Mouse (Mus musculus): ENCODE data around the gene Tac2. TPM values are rescaled to one million over a fixed set of nuclear protein-coding genes. Genes with fewer than 3 reads are reported as not detected.

Gene Tac2
- polyA plus RNA-seq, 1 experiment, result not detected

DNA sequence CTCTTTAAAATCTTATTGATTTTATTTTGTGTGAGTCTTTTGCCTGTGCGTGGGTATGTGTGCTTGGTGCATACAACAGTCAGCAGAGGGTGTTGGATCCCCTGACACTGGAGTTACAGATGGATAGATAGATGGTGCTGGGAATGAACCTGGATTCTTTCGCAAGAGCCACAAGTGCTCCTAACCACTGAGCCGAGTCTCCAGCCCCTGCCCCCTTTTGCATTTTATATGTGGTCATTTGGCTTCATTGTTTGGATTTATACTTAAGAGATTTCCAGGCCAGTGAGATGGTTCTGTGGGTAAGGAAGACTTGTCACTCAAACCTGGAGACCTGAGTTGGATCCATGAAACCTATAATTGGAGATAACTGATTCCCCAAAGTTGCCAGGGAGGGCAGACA is 44.4 kb upstream of the Tac2 start:
- WGBS, result 76% methylated on average over 3 of the region's 3 CpGs
- DNase-seq, result no peak

DNA sequence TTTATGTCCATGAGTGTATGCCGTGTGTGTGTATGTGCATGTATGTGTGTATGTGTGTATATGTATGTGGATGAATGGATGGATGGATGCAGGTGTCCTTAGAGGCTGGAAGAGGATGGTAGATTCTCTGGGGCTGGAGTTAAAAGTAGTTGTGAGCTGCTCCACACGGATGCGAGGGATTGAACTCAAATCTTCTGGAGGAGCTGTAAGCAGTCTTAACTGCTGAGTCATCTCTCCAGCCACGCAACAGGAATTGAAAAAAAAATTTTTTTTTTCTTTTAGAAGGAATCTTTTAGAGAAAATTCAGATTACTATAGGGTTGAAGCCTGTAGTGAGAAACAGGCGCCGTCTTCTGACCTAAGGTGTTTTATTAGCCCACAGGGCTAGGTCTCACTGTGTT is 41.4 kb upstream of the Tac2 start:
- no peak for TF ChIP-seq POLR2A (IDR thresholded peaks at IDR 0.05; ENCODE audit: low read depth, low read length)
- no peak for TF ChIP-seq CTCF (conservative IDR thresholded peaks at IDR 0.05; ENCODE audit: insufficient read depth, insufficient read length, low read depth, low read length)
- no peak for DNase-seq
- Histone ChIP-seq H3K27me3 (replicated peaks; ENCODE audit: control insufficient read depth, insufficient read depth, low read length) (no peaks in the 10 kb centered on the region), H3K36me3 (ENCODE audit: control insufficient read depth, insufficient read depth, low read length) (no peaks in the 10 kb centered on the region), H3K4me3 (ENCODE audit: insufficient read depth, low read depth, low read length) (no peak overlapping the region), H3K27ac (ENCODE audit: insufficient read depth, low read depth, low read length) (no peak overlapping the region), H3K4me1 (ENCODE audit: control insufficient read depth, insufficient read depth, low read length) (no peaks in the 10 kb centered on the region)
- 88% methylated on average over 6 of the region's 6 CpGs for WGBS

More for the DNA sequence above, 44.4 kb upstream of the Tac2 start:
- no peaks in the 10 kb centered on the region; the same call in 1 of the 2 replicates for H3K4me1 ChIP-seq (ENCODE audit: control insufficient read depth, insufficient read depth, low read length)
- TF ChIP-seq CTCF (conservative IDR thresholded peaks at IDR 0.05; ENCODE audit: insufficient read depth, insufficient read length, low read depth, low read length) (no peak), POLR2A (IDR thresholded peaks at IDR 0.05; ENCODE audit: low read depth, low read length) (no peak)
- H3K36me3 ChIP-seq (ENCODE audit: control insufficient read depth, insufficient read depth, low read length), result no peaks in the 10 kb centered on the region
- no peaks in the 10 kb centered on the region for H3K27me3 ChIP-seq (replicated peaks; ENCODE audit: control insufficient read depth, insufficient read depth, low read length)
- no peak overlapping the region for H3K27ac ChIP-seq (ENCODE audit: insufficient read depth, low read depth, low read length)
- no peak overlapping the region for H3K4me3 ChIP-seq (ENCODE audit: insufficient read depth, low read depth, low read length)

DNA sequence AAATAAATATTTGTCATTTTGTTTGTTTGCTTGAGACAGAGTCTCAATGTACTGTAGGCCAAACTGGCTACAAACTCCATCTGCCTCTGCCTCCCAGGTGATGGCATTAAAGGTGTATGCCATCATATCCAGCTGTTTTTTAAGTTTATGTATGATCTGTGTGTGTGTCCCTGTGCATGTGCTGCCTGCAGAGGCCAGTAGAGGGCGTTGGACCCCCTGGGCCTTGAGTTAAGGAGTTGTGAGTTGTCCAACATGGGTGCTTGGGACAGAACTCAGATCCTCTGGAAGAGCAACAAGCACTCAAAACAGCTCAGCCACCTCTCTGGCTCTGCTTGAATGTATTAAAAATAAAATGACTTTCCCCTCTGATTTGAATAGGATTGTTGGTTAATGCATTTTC is 33.2 kb upstream of the Tac2 start:
- H3K4me1 ChIP-seq (ENCODE audit: control insufficient read depth, insufficient read depth, low read length), result no peaks in the 10 kb centered on the region
- TF ChIP-seq POLR2A (IDR thresholded peaks at IDR 0.05; ENCODE audit: low read depth, low read length), result no peak
- TF ChIP-seq CTCF (conservative IDR thresholded peaks at IDR 0.05; ENCODE audit: insufficient read depth, insufficient read length, low read depth, low read length), result no peak
- 17% methylated on average over 1 of the region's 1 CpGs for WGBS
- H3K27ac ChIP-seq (ENCODE audit: insufficient read depth, low read depth, low read length), result no peak overlapping the region
- H3K27me3 ChIP-seq (replicated peaks; ENCODE audit: control insufficient read depth, insufficient read depth, low read length), result no peaks in the 10 kb centered on the region
- DNase-seq, result no peak
- H3K36me3 ChIP-seq (ENCODE audit: control insufficient read depth, insufficient read depth, low read length), result no peaks in the 10 kb centered on the region
- H3K4me3 ChIP-seq (ENCODE audit: insufficient read depth, low read depth, low read length), result no peak overlapping the region

DNA sequence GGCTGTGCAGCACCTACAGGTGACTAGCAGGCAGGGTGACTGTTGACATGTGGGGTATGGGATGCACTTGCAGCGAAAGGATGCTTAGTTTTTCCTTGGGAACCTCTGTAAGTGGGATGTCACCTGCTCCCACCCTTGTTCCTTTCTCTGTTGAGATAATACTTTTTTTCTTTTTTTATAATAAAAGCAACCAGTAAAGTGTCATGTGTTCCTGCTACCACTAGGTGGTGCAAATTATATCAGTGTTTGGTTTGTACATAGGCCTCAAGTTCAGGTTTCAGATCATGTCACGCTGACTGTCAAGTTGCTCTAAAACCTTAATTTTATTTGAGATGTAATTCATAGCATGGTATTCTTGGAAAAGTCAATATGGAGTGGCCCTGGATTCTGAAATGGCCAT is 29.6 kb upstream of the Tac2 start:
- TF ChIP-seq CTCF (conservative IDR thresholded peaks at IDR 0.05; ENCODE audit: insufficient read depth, insufficient read length, low read depth, low read length) (0 out of 2 replicates have a peak, but pooled peaks have one; percentile 22), POLR2A (IDR thresholded peaks at IDR 0.05; ENCODE audit: low read depth, low read length) (no peak)
- Histone ChIP-seq H3K4me1 (ENCODE audit: control insufficient read depth, insufficient read depth, low read length) (no peaks in the 10 kb centered on the region), H3K27me3 (replicated peaks; ENCODE audit: control insufficient read depth, insufficient read depth, low read length) (no peaks in the 10 kb centered on the region), H3K36me3 (ENCODE audit: control insufficient read depth, insufficient read depth, low read length) (no peaks in the 10 kb centered on the region), H3K27ac (ENCODE audit: insufficient read depth, low read depth, low read length) (no peak overlapping the region), H3K4me3 (ENCODE audit: insufficient read depth, low read depth, low read length) (no peak overlapping the region)
- WGBS, result 41% methylated on average over 2 of the region's 2 CpGs
- peak; percentile 43 for DNase-seq

DNA sequence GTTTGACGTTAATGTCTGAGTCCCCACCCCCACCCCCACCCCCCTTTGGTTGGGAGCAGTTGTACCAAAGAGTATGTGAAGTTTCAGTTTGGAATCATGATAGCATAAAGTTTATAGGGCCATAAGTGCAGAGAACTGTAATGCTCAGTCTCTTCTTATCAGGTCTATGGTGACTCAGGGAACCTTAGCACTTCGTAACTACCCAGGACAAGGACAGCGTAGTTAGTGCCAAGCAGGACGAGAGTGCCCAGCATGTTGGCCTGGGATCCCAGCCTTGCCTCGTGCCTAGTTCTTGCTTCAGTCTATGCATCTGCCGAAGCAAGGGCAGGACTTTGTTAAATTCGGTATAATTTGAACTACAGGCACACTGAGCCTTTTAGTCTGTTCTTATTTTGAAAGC is 28.5 kb upstream of the Tac2 start:
- Histone ChIP-seq H3K4me1 (ENCODE audit: control insufficient read depth, insufficient read depth, low read length) (no peaks in the 10 kb centered on the region), H3K4me3 (ENCODE audit: insufficient read depth, low read depth, low read length) (no peak overlapping the region), H3K27me3 (replicated peaks; ENCODE audit: control insufficient read depth, insufficient read depth, low read length) (no peaks in the 10 kb centered on the region), H3K36me3 (ENCODE audit: control insufficient read depth, insufficient read depth, low read length) (no peaks in the 10 kb centered on the region), H3K27ac (ENCODE audit: insufficient read depth, low read depth, low read length) (no peak overlapping the region)
- 96% methylated on average over 7 of the region's 7 CpGs for WGBS
- TF ChIP-seq POLR2A (IDR thresholded peaks at IDR 0.05; ENCODE audit: low read depth, low read length), result no peak
- no peak for TF ChIP-seq CTCF (conservative IDR thresholded peaks at IDR 0.05; ENCODE audit: insufficient read depth, insufficient read length, low read depth, low read length)
- DNase-seq, result no peak

DNA sequence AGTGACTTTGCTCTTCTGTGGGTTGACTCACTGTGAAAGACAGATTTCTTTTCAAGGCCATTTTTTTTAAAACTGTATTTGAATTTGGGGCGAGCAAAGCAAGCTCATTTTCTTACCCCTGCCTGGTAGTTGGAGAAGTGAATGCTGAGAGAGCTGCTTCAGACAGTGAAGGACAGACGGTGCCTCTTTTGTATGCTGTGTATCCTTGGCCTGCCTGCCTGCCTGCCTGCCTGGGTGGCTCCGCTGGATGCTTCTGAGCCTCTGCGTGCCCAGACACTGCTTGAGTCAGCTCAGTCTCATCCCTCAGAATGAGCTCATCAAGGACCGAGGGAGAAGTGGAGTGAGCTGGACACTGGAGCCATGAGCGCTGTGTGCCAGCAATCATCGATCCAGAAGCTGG is 25.3 kb upstream of the Tac2 start:
- H3K27ac ChIP-seq (ENCODE audit: insufficient read depth, low read depth, low read length), result no peak overlapping the region
- TF ChIP-seq POLR2A (IDR thresholded peaks at IDR 0.05; ENCODE audit: low read depth, low read length) (no peak), CTCF (conservative IDR thresholded peaks at IDR 0.05; ENCODE audit: insufficient read depth, insufficient read length, low read depth, low read length) (no peak)
- no peaks in the 10 kb centered on the region for H3K4me1 ChIP-seq (ENCODE audit: control insufficient read depth, insufficient read depth, low read length)
- WGBS, result 96% methylated on average over 7 of the region's 7 CpGs
- DNase-seq, result no peak
- H3K4me3 ChIP-seq (ENCODE audit: insufficient read depth, low read depth, low read length), result no peak overlapping the region
- H3K27me3 ChIP-seq (replicated peaks; ENCODE audit: control insufficient read depth, insufficient read depth, low read length), result no peaks in the 10 kb centered on the region
- no peaks in the 10 kb centered on the region for H3K36me3 ChIP-seq (ENCODE audit: control insufficient read depth, insufficient read depth, low read length)

DNA sequence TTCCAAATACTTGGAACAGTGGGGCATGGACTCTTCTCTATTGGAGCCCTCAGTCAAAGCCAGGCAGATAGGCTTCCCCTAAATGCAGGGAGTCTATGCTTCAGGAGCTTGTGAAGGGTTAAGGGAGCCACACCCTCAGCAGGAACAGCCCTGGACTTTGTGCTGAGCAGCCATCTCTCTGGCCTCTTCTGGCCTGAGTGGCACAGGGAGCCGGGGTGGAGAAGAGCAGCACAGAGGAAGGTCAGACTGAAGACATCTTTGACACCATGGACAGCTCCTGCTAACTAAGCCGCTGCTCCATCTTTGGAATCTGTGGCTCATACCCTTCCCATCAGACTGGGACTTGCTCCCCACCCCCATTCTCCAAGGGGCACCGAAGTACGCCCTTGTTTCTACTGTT is 21.0 kb upstream of the Tac2 start:
- H3K4me1 ChIP-seq (ENCODE audit: control insufficient read depth, insufficient read depth, low read length), result no peaks in the 10 kb centered on the region
- WGBS, result 35% methylated on average over 4 of the region's 4 CpGs
- H3K27me3 ChIP-seq (replicated peaks; ENCODE audit: control insufficient read depth, insufficient read depth, low read length), result no peaks in the 10 kb centered on the region
- H3K36me3 ChIP-seq (ENCODE audit: control insufficient read depth, insufficient read depth, low read length), result no peaks in the 10 kb centered on the region
- no peak overlapping the region for H3K4me3 ChIP-seq (ENCODE audit: insufficient read depth, low read depth, low read length)
- DNase-seq, result peak; percentile 12
- TF ChIP-seq CTCF (conservative IDR thresholded peaks at IDR 0.05; ENCODE audit: insufficient read depth, insufficient read length, low read depth, low read length) (no peak), POLR2A (IDR thresholded peaks at IDR 0.05; ENCODE audit: low read depth, low read length) (no peak)
- H3K27ac ChIP-seq (ENCODE audit: insufficient read depth, low read depth, low read length), result no peak overlapping the region

DNA sequence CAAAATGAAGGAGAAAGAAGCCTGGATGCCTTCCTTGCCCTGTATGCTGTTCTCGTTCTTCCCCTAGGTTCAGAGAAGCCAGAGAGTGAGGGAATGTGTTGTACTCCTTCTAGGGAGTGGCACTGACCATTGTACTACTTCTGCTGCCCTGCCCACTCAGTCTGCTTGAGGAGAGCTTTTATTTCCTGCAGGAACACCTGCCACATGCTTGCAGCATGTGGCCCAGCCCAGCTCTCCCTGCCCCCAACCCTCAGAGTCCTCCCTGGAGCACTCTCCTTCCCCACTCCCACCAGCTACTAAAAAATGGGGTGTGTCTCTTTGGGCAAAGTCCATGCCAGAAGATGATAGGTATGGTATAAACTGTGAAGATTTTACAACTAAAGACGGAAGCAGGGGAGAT is 20.0 kb upstream of the Tac2 start:
- no peak overlapping the region for H3K27ac ChIP-seq (ENCODE audit: insufficient read depth, low read depth, low read length)
- WGBS, result 51% methylated on average over 2 of the region's 2 CpGs
- H3K4me3 ChIP-seq (ENCODE audit: insufficient read depth, low read depth, low read length), result no peak overlapping the region
- DNase-seq, result no peak
- no peaks in the 10 kb centered on the region for H3K4me1 ChIP-seq (ENCODE audit: control insufficient read depth, insufficient read depth, low read length)
- no peaks in the 10 kb centered on the region for H3K36me3 ChIP-seq (ENCODE audit: control insufficient read depth, insufficient read depth, low read length)
- no peaks in the 10 kb centered on the region for H3K27me3 ChIP-seq (replicated peaks; ENCODE audit: control insufficient read depth, insufficient read depth, low read length)
- TF ChIP-seq CTCF (conservative IDR thresholded peaks at IDR 0.05; ENCODE audit: insufficient read depth, insufficient read length, low read depth, low read length), result no peak
- no peak for TF ChIP-seq POLR2A (IDR thresholded peaks at IDR 0.05; ENCODE audit: low read depth, low read length)
